Mouse (Mus musculus) heart, adult 8-10 months (tissue): ENCODE measurements around the gene Tmprss13. TPM values are rescaled to one million over a fixed set of nuclear protein-coding genes. Genes with fewer than 3 reads are reported as not detected.

ENCODE experiments used
- DNase-seq: peaks from one replicate; pipeline ENCODE4 v3.0.0; 2022; ENCODE audit warnings: low spot score
- total RNA-seq, 4 experiments: library from RNA; stranded (reverse); gene quantifications; 2 replicates each; pipeline ENCODE4 v1.2.4; 2022

Gene Tmprss13
- total RNA-seq, result 1 to 10 TPM; 5.9 to 9.3 (median 7.7) TPM

- no peak for DNase-seq
Observed at GRCm38 (mm10) chr9:45318855-45319254, at the start of gene Tmprss13. Gene Tmprss13 (plus strand): TSS chr9:45319100.

- DNase-seq, result no peak
Observed at GRCm38 (mm10) chr9:45272213-45272612, 46.7 kb upstream of the Tmprss13 start.

GRCm38 (mm10) chr9:45274218-45274617 lies 44.7 kb upstream of the Tmprss13 start:
- no peak for DNase-seq

GRCm38 (mm10) chr9:45274635-45275034 lies 44.3 kb upstream of the Tmprss13 start:
- DNase-seq, result no peak

GRCm38 (mm10) chr9:45280059-45280458 lies 38.8 kb upstream of the Tmprss13 start:
- DNase-seq, result no peak

- no peak for DNase-seq
Observed at GRCm38 (mm10) chr9:45280891-45281290, 38.0 kb upstream of the Tmprss13 start.

GRCm38 (mm10) chr9:45282466-45282865 lies 36.4 kb upstream of the Tmprss13 start:
- DNase-seq, result no peak

GRCm38 (mm10) chr9:45291481-45292168 lies 27.3 kb upstream of the Tmprss13 start:
- DNase-seq, result no peak

GRCm38 (mm10) chr9:45294210-45295011 lies 24.5 kb upstream of the Tmprss13 start:
- DNase-seq, result no peak

GRCm38 (mm10) chr9:45299231-45300006 lies 19.5 kb upstream of the Tmprss13 start:
- DNase-seq, result peak; percentile 33

- peak; percentile 96 for DNase-seq
Observed at GRCm38 (mm10) chr9:45300422-45301104, 18.3 kb upstream of the Tmprss13 start.

- DNase-seq, result no peak
Observed at GRCm38 (mm10) chr9:45301771-45302170, 17.1 kb upstream of the Tmprss13 start.

- no peak for DNase-seq
Observed at GRCm38 (mm10) chr9:45306746-45307410, 12.0 kb upstream of the Tmprss13 start.

GRCm38 (mm10) chr9:45308521-45308920 lies 10.4 kb upstream of the Tmprss13 start:
- DNase-seq, result no peak

GRCm38 (mm10) chr9:45311858-45312257 lies 7.0 kb upstream of the Tmprss13 start:
- no peak for DNase-seq

- no peak for DNase-seq
Observed at GRCm38 (mm10) chr9:45313913-45314312, 5.0 kb upstream of the Tmprss13 start.

GRCm38 (mm10) chr9:45317635-45318034 lies 1.3 kb upstream of the Tmprss13 start:
- DNase-seq, result no peak

GRCm38 (mm10) chr9:45321465-45321864 lies 2.6 kb downstream of the Tmprss13 start:
- DNase-seq, result no peak

GRCm38 (mm10) chr9:45321946-45322430 lies 3.1 kb downstream of the Tmprss13 start:
- no peak for DNase-seq

- DNase-seq, result no peak
Observed at GRCm38 (mm10) chr9:45326390-45326789, 7.5 kb downstream of the Tmprss13 start.

GRCm38 (mm10) chr9:45328263-45328662 lies 9.4 kb downstream of the Tmprss13 start:
- DNase-seq, result no peak
